In the genomic region with DNA sequence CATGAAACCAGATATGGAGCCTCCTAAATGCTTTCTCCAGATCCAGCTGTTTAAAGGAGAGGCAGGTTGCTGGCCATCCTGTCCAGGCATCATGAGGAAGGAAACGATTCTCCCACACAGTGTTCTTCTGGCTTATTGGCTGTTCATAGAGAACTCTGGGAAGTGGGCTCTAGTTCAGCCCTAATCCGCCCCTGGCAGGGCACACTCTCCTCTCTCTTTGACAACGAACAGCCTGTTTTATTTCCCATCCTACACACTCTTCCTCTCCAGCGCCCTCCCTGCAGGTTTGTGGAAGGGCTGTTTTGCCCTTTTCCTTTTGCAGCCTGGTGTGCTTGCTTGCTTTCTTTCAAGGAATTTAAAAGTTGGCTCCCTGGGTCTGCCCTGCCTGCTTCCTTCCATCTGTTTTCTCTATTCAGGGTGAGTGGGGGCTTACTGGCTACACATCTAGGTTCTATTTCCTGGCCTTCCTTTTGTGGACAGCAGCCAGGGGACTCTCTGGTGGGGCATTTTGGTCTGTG, we compare ENCODE assay signal across 7 mouse cellular contexts.
A peak's percentile ranks its signal among the peaks of the same experiment; 100 is the strongest.
DNase-seq lines count a peak whose midpoint lies in the region.

No protein-coding gene starts in this region.

- intact Hi-C loops in gastrocnemius, postnatal 14 days (cut with DNase I; ENCODE audit: low total_unique reads) = no loop called here

- DNase-seq in layer of hippocampus, adult 11-12 months (ENCODE audit: low spot score) = peak; percentile 37
- no peak for DNase-seq in layer of hippocampus, postnatal 25 days (ENCODE audit: extremely low spot score in 1 of 2, low spot score in 1 of 2)
- DNase-seq in gastrocnemius, postnatal 14 days = peak; percentile 36
- DNase-seq in layer of hippocampus, postnatal 10 days (ENCODE audit: low spot score in 2 of 2) = peak; percentile 42 to 60
- DNase-seq in right cerebral cortex, postnatal 4 days = peak; percentile 8
- no peak for DNase-seq in testis, postnatal 10 days (ENCODE audit: low spot score)
- no peak for DNase-seq in retina, embryonic 14.5 days (ENCODE audit: low spot score)

Comparison
In these comparisons a context has a peak if more than half of its experiments do, and no peak if none do; other contexts are left out.
1. DNase-seq: peak in layer of hippocampus, adult 11-12 months (single experiment), gastrocnemius, postnatal 14 days (single experiment), layer of hippocampus, postnatal 10 days (2 of 2) and right cerebral cortex, postnatal 4 days (single experiment); none in layer of hippocampus, postnatal 25 days (0 of 2), testis, postnatal 10 days (single experiment) and retina, embryonic 14.5 days (single experiment).